Mouse (Mus musculus): ENCODE results near the gene Ppm1n.

The Ppm1n gene

GRCm38 (mm10) chr7:19279581-19280114 lies at the start of gene Ppm1n:
Gene Ppm1n (minus strand): TSS chr7:19280064.
- DNase-seq (ENCODE audit: extremely low read depth, low read depth, low spot score): no peak

- DNase-seq (ENCODE audit: extremely low read depth, low read depth, low spot score): no peak
Measured at GRCm38 (mm10) chr7:19328425-19328824, 48.6 kb upstream of the Ppm1n start.

- no peak for DNase-seq (ENCODE audit: extremely low read depth, low read depth, low spot score)
Measured at GRCm38 (mm10) chr7:19327782-19328181, 47.9 kb upstream of the Ppm1n start.

- DNase-seq (ENCODE audit: extremely low read depth, low read depth, low spot score): no peak
Measured at GRCm38 (mm10) chr7:19327128-19327527, 47.3 kb upstream of the Ppm1n start.

GRCm38 (mm10) chr7:19326359-19326758 lies 46.5 kb upstream of the Ppm1n start:
- DNase-seq (ENCODE audit: extremely low read depth, low read depth, low spot score): no peak

GRCm38 (mm10) chr7:19325262-19326199 lies 45.7 kb upstream of the Ppm1n start:
- no peak for DNase-seq (ENCODE audit: extremely low read depth, low read depth, low spot score)

GRCm38 (mm10) chr7:19324221-19324620 lies 44.4 kb upstream of the Ppm1n start:
- no peak for DNase-seq (ENCODE audit: extremely low read depth, low read depth, low spot score)

GRCm38 (mm10) chr7:19322489-19322888 lies 42.6 kb upstream of the Ppm1n start:
- DNase-seq (ENCODE audit: extremely low read depth, low read depth, low spot score): no peak

GRCm38 (mm10) chr7:19321464-19321863 lies 41.6 kb upstream of the Ppm1n start:
- no peak for DNase-seq (ENCODE audit: extremely low read depth, low read depth, low spot score)

GRCm38 (mm10) chr7:19320637-19321036 lies 40.8 kb upstream of the Ppm1n start:
- DNase-seq (ENCODE audit: extremely low read depth, low read depth, low spot score): no peak

GRCm38 (mm10) chr7:19319906-19320305 lies 40.0 kb upstream of the Ppm1n start:
- DNase-seq (ENCODE audit: extremely low read depth, low read depth, low spot score): no peak

- DNase-seq (ENCODE audit: extremely low read depth, low read depth, low spot score): no peak
Measured at GRCm38 (mm10) chr7:19319458-19319857, 39.6 kb upstream of the Ppm1n start.

- DNase-seq (ENCODE audit: extremely low read depth, low read depth, low spot score): no peak
Measured at GRCm38 (mm10) chr7:19318676-19319075, 38.8 kb upstream of the Ppm1n start.

- DNase-seq (ENCODE audit: extremely low read depth, low read depth, low spot score): no peak
Measured at GRCm38 (mm10) chr7:19318201-19318600, 38.3 kb upstream of the Ppm1n start.

- no peak for DNase-seq (ENCODE audit: extremely low read depth, low read depth, low spot score)
Measured at GRCm38 (mm10) chr7:19316451-19317161, 36.7 kb upstream of the Ppm1n start.

- DNase-seq (ENCODE audit: extremely low read depth, low read depth, low spot score): no peak
Measured at GRCm38 (mm10) chr7:19314033-19314432, 34.2 kb upstream of the Ppm1n start.

- no peak for DNase-seq (ENCODE audit: extremely low read depth, low read depth, low spot score)
Measured at GRCm38 (mm10) chr7:19311991-19312390, 32.1 kb upstream of the Ppm1n start.

- no peak for DNase-seq (ENCODE audit: extremely low read depth, low read depth, low spot score)
Measured at GRCm38 (mm10) chr7:19309884-19310641, 30.2 kb upstream of the Ppm1n start, which contains the start of gene Fosb. Gene Fosb (minus strand): TSS chr7:19310051.

GRCm38 (mm10) chr7:19309278-19309883 lies 29.5 kb upstream of the Ppm1n start:
- no peak for DNase-seq (ENCODE audit: extremely low read depth, low read depth, low spot score)

- DNase-seq (ENCODE audit: extremely low read depth, low read depth, low spot score): no peak
Measured at GRCm38 (mm10) chr7:19308454-19309277, 28.8 kb upstream of the Ppm1n start.
